Mouse (Mus musculus) erythroblast, adult 5-6 weeks (primary cell): ENCODE data around the gene Babam2. TPM values are rescaled to one million over a fixed set of nuclear protein-coding genes. Genes with fewer than 3 reads are reported as not detected.

Experiments used
- ATAC-seq: replicated peaks from 2 replicates; pipeline ENCODE4 v1.8.0; 2016; ENCODE audit warnings: moderate number of reproducible peaks, mild to moderate bottlenecking, moderate TSS enrichment, inconsistent platforms; ENCODE audit not compliant: poor library complexity, low FRiP score, severe bottlenecking
- total RNA-seq, 2 experiments: library from RNA; stranded (forward) in 1 of 2; stranded (reverse) in 1 of 2; fragments of 150-400 nt in 1 of 2; fragments of 200-764, 138-1000 nt in 1 of 2; gene quantifications; 2 replicates each; pipeline versions ENCODE4 v1.2.3 to v1.2.4; 2015 to 2017; ENCODE audit warnings: low replicate concordance in 2 of 2

Babam2 gene
- total RNA-seq, 2 experiments from 2014 or later: 15.5 to 83.2 TPM

DNA sequence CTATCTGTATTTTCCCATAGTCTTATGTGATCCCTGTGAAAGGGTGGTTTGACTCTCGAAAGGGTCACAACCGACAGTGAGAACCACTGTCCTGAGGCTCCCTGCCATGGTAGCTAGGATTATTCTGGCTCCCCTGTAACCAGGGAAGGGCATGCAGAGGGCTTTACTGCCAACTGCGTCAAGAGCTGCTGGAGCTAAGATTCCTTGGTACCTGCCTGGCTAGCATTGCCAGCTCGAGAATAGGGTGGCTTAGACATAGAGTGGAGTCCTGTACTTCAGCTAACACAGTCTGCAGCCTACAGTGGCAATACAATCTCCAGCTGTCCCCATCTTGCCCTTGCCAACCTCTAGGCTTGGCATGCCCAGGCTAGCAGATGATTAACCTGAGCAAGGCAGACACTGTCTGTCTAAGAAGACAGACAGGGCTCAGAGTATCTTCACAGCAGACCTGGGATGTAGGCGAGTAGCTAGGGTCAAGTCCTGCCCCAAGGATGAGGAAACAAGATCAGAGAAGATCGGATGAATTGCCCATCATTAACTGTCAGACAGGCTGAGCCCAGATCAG is 389.1 kb downstream of the Babam2 start:
- ATAC-seq: no peak

DNA sequence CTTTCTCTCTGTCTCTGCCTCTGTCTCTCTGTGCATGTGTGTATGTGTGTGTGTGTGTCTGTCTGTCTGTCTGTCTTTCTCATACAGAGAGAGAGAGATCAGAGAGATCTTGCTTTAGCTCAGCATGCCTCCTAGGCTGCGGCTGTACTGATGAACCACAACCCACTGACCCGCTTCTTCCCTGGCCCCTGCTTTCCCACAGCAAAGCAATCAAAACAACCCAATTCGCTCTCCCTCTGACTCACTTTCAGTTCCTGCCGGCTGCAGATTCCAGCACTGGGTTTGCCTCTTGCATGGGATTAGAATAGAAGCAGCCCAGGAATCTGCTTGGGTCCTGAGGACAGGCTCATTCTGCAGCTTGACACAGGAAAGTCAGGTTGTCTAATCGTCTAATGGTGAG is 392.0 kb downstream of the Babam2 start:
- no peak for ATAC-seq

DNA sequence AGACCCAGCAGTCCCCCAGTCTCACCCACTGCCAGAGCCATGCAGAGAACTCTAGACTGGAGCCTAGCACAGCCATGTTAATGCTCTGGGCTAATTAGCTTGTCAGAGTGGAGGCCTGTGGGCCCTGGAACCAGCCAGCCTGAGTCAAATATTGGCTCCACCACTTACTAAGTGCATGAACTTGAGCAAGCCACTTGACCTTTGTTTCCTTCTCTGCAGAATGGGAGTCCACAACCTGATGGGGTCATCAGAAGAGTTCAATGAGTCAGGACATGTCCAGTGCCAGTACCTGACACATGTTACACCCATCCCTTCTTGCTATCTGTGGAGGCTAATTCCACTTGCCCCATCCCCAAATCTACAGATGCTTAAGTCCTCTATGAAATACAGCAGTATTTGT is 394.8 kb downstream of the Babam2 start:
- ATAC-seq: no peak

DNA sequence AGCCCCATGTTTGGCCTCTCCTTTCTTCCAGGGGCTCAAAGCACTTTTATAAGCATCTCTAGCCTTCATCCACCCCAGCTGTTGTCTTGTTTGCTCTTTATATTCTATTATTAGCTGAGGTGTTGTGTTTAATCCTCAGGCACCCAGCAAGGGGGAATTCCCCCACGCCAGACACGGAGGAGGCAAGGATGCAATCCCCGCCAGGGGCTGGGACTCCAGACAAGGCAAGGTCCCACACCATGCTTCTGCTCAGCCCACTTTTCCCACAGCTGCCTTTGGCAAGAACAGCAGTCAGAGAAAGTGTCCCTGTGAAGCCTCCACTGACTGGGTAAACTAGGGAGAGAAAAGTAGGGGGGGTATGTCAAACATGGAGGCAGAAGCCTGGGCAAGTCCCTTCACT is 401.2 kb downstream of the Babam2 start:
- no peak for ATAC-seq

DNA sequence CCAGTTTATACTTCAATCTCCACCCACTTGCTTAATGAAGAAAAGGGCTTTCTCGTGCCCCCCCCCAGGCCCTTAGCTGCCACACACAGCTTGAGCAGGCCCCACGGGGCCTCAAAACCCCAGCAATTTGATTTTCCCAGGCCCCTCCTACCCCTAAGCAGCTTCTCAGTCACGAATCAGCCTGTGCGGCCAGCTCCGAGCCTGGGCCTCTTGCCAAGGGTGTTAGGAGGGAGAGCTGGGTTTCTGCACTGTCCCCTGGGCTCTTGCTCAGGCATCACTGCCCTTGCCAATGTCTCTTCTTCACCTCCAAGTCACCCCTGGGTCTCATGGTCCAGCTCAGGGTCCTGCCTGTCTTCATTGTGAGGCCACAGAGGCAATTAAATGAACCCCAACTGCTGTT is 405.0 kb downstream of the Babam2 start:
- no peak for ATAC-seq

DNA sequence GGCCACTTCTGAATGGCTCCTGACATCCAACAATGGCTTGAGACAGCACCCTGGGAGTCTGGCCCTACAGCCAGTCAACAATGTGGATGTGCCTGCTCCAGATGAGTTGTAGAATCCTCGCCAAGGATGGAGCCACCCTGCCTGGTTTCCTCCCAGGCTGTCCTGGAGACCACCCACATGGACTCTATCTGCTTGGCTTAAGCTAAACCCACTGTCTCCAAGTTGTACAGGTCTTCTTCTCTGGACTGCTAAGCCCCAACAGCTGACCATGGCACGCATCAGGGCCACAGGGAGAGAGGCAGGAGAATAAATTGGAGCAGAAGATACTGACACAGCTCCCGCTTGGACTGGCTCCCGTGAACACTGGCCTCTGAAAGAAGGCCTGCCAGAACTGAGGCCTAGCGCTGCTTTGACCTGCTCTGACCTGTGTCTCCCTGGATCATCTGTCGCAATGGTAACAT is 405.5 kb downstream of the Babam2 start:
- no peak for ATAC-seq

DNA sequence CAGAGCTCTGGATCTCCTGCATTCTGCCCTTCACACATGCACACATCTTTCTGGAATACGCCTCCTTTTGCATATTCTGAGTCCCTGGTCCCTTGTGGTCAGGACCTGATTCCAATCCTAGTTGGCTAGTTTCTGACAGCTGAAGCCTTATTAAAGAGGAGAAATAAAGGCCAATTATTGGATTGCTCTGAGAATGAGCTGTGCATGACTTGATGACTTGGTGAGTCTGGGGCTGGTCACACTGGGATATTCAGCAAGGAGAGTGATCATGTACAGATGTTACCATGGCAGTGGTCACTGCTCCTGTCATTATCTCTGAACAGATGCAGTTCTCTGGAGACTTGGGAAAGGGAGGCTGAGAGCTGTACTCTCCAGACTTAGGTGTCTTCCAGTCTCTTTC is 406.1 kb downstream of the Babam2 start:
- ATAC-seq: no peak

DNA sequence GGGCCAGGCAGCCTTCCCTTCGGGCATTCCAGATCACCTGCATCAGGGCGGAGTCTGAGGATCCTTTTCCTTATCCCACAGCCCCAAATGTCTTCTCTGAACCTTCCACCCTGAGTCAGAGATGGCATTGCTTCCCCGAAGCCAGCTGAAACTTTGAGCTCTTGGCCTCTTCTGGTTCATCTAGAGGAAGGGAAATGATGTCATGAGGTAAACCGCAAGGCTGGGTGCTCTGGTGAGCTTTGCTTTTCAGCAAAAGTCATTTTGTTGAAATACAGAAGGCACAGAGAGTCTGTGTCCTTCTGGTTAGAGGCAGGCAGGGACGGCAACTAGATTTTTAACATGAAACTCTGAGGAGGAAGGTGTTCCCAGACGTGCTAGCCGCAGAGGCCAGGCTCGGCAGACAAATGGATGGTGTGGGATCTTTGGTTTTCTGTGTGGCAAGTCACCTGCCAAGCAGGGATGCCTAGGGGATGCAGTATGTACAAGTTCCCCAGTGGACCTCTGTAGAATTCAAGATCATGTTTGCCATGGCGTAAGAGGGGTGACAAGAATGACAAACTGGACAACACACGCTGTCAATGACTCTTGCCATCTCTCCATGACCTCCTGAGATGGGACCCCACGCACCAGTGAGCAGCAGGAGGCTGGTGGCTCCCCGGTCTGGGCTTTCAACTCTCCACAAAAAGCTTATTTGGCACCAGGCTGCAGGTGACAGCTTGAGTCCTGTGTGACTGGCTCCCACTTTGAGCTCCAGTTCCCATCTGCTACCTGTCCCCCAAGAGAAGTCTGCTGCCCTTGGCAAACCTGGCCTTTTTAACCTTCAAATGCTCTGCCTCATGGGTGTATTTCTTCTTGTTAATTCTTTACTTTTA is 406.9 kb downstream of the Babam2 start:
- ATAC-seq: no peak

DNA sequence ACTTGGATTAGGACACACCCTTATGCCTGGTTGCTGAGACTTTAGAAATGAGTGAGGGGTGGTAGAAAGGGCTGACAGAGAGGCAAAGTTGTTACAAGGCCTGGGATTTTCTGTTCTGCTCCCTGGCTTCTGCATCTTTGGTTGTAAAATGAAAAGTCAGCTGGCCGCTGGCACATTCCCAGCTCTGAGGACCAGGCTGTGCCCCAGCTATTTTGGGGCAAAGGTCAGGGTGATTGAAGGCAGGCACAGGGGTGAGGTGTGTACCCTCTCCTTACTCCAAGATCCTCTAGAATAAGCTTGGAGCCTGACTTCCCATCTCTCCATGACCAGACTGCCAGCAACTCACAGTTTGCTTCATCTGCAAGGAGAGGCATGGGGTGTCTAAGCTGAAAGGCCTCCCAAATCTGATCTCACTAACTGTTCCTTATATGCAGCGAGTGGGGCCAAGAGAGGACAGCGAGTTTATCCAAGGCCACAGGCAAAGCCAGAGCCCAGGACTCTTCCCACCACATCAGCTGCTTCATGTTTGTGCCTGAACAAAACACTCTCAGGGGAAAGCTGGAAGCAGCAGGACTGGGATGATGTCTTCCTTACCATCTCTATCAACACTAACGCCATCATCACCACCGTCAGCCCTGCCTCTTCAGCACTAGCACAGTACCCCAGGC is 409.1 kb downstream of the Babam2 start:
- ATAC-seq: no peak

DNA sequence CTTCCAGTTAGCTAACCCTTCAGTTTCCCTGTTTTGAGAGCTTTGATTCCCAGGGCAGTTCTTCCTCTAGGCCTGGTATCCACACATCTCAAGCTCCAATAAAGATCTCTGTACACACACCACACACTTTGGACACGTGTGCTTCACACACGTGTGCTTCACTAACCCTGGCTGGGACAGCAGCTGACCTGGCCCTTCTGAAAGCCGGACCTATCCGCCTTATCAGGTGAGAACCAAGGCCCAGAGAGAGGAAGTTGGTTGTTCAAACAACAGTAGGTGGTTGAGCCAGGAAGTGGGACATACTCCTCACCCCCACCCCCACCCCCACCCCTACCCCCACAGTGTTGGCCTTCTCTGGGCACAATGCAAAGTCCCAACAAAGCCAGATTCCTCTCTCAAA is 413.2 kb downstream of the Babam2 start:
- no peak for ATAC-seq

DNA sequence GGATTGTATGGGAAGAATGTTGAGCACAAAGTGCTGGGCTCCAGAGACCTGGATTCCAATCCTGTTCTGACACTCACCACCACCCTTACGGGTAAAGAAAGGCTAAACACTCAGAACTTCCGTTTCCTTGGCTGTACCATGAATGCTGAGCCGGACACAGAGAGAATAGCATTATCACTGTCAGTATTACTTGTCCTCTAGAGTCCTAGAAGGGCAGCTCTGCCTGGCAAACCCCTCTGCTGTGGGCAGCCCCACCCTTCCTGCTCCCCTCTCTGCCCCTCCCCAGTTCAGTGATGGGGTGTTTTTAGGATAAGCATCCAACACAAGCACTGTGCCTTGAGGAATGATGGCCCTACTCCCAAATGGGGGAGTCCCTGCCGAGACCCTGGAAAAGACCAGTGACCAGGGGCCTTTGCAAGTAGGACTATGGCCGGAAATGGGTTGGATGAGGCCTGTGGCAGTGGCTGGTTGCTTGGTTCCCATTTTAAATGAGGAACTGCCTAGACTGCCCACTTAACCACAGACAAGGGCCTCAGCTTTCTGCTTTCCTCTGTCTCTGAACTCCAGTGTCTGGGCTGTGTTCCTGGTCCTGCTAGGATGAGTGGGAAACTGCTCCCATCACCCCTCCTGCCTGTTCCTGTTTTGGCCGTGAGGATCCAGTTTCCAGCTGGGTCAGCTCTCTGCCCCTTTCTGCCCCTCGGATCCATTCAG is 414.9 kb downstream of the Babam2 start:
- no peak for ATAC-seq

DNA sequence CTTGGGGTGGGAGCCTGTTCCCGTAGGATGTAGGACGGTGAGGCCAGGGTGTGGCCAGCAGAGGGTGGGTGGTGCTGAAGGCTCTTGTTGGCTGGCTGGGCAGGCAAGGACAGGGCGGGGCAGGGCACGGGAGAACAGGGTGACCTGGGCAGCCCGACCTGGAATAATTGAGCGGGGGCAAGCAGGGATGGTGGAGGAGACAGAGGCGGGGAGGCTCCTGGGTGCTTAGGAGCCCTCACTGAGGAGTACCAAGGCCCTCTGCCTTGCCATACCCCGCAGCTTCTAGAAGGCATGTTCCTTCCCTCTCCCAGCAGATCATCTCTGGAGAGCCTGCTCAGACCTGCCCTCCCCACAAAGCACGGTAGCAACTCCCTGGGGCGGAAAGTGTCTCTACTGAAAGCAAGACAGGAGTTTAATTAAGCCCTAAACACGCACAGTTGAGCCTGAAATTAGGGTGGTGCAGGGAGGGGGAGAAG is 423.5 kb downstream of the Babam2 start:
- ATAC-seq: no peak

DNA sequence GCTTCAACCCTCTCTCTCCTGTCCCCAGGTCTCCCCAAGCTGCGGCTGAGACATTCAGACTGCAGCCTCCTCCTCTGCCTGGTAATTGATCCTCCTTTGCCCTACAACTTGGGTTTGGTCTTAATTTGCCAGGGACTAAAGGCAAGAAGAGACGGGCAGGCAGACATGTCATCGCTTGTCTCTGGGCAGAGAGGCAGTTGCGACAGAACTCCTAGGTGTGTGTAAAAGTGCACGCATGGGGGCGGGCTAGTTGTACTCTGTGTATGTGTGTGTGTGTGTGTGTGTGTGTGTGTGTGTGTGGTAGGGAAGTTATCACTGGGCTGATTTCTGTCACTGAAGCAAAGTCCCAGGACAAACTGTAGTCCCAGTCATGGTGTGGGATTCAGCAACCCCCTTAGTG is 424.5 kb downstream of the Babam2 start:
- ATAC-seq: no peak

DNA sequence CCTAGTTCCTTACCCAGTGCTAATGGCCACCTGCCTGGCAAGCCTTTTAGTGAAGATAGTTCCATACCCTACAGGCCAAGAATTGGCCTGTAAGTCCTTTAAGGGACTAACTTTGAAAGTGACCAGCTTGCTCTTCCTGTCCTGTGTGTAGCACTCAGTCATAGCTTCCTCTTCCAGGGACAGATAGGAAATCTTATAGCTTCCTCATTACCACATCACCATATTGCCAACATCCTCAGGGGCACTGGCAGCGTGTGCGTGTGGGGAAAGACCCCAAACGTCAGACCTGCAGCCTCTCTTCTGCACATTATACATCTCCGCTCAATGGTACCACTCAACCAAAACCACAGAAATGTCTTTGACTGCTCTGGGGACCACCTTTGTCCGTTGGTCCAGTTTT is 424.9 kb downstream of the Babam2 start:
- ATAC-seq: no peak

DNA sequence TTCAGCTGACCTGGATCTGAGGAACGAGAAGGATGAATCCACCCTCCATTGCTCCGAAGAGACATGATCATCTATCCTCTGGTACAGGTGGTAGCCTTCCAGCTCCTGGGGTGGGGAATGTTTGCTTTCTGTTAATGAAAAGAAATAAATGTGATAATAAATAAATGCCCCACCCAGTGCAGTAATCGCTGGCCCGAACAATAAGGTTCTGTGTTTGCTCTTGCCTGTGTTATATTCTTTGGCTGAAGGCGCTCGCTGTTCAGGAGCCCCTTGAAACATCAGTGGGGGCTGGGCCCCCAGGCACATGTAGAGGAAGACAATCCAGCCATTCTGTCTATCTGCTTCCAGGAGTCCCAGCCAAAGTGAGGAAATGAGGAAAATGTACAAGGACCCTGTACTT is 427.5 kb downstream of the Babam2 start:
- no peak for ATAC-seq

DNA sequence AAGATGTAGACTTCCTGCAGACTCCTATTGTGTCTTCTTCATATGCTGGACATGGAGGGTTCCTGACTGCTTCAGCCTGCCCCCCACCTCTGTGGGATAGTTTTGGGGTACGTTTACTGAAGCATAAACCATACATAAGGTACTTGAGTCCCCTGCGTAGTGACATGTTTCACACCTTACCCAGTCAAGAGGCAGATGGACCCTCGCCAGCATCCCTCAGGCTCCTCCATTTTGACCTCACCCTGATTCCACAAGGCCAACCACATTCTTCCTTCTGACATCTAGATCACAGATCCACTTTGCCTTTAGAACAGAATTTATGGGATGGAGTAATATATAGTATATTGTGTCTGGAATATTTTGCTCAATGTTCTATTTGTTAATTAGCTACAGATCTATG is 429.7 kb downstream of the Babam2 start:
- no peak for ATAC-seq

DNA sequence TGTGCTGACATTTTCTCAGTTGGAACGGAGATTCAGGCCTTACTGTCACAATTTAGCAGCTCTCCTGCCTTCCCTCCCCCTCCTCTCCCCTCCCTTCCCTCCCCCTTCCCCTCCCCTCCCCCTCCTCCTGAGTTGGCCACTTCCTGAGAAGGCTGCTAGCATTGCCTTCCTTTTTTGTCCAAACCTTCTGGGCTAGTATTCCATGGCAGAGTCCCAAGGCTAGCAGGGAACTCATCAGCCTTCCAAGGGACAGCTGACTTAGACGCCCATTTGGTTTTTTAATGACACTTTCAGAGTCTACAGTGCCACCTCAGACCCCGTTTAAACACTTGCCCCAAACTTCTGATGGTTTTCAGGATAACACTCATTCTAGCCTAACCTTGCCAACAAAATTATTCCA is 430.4 kb downstream of the Babam2 start:
- no peak for ATAC-seq

DNA sequence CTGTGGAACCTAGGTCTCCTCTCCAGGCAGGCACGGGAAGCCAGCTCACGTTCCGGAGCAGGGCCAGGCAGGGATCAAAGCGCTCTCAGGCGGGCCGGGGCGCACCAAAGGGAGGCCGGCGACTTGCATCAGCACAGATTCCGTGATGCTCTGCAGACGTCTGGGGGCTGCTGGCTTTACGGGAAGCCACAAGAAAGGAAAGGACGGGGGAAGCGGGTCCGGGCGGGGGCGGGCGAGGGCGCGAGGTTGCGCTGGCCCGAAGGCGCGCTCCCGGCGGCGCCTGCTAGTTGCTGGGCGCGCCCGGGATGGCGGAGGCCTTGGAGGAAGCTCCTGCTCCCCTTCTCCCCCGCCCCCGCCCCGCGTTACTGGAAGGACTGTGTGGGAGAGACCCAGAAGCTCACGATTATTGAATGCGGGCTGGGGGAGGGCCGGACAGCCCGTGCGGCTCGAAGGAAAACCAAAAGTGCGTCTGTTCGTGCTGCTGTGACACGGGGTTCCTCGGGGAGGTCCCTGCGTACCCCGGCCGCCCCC is 435.6 kb downstream of the Babam2 start:
- no peak for ATAC-seq

DNA sequence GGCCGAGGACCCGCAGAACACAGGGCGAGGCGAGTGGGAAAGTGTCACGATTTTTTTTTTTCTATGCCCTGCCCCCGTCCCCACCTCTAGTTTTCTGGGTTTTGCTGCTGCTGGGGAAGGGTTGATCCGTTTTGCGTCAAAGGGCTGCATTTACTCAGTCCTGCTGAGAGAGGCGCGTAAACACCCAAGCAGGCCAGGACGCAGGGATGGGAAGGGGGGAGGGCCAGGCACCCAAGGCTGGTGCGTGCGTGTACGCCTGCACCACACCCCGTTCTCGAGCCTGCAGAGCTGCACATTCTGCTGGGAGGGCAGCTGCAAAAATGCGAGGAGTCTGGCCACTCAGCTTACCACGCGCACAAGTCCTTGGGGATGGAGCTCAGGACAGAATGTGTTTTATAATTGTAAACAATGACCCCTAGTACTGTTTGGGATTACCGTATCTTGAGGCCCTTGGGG is 436.1 kb downstream of the Babam2 start:
- no peak for ATAC-seq
